Mouse (Mus musculus) B cell, adult 2 months (primary cell): Measurements from ENCODE around the gene Fam129a.

Experiments
- DNase-seq, 2 experiments: peaks; one replicate each; pipeline ENCODE4 v3.0.0; 2022

Fam129a gene

DNA sequence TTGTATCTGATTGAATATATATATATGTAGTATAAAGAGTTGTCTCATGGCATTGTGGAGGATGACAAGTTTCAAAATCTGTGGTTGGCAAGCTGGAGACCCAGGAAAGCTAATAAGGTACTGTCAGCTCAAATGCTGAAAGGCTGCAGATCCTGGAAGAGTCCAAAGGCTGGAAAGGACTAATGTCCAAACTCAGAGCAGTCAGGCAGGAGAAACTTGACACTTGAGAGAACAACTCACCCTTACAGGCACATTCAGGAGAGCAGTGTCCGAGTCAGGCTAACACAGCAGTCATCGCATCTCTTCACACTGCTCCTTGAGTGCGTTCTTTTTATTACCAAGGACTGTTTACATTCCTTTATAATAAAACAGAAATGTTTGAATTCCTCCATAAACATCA, 56.2 kb downstream of the Fam129a start:
- DNase-seq = no peak

DNA sequence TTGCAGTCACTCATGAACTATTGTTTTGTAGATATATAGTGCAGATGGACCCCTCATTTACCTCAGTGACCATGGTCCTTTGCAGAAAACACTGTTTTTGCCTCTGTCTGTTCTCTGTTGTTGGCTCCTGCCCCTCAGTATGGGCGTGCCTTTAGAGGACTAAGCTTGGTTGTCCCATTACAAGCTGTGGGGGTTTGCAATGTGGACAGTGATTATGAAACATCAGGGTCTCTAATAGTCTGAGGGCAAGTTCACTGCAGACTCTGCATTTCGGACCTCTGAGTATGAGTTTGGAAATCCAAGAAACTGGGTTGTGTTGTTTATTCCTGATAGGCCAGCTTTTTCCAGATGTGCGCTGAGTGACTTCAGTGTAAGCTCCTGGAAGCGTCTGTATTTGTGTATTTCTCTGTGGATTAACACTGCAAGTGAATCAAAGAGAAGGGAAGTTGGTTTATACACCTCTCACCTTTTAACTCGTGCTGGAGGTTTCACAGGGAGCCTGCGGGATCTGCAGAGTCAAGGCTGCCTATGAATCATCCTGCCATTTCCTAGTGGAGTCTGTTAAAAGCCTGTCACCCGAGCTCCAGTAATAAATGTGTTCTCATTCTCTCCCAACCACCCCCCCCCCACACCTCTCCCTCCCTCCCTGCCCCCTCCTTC, 58.7 kb downstream of the Fam129a start:
- no peak for DNase-seq

DNA sequence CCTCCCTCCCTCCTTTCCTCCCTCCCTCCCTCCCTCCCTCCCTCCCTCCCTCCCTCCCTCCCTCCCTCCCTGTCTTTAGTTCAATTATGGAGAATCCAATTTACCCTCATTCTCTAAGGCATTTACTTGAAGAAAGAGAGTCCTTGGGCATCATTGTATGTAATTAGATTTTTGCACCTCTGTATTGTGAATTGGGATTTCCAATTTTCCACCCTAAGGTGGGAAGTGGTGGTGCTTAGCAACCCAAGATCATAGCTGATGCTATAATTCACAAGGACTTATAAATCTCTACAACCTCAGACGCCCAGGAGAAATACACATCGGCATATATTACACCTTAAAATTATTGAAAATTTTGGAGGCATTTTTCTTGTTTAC, 59.3 kb downstream of the Fam129a start:
- no peak for DNase-seq

DNA sequence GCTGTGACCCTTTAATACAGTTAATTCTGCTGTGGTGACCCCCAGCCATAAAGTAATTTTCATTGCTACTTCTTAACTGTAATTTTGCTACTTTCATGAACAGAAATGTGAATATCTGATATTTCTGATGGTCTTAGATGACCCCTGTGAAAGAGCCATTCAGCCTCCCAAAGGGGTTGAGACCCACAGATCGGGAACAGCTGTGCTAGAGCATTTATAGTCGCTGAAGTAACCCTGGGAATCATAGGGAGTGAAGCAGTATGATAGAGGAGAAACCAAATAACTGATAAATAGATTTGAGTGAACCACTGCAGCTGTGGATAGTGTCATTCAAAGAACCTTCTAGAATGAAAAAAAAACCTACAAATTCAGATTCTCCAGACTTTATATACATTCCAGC, 60.1 kb downstream of the Fam129a start:
- DNase-seq = no peak

DNA sequence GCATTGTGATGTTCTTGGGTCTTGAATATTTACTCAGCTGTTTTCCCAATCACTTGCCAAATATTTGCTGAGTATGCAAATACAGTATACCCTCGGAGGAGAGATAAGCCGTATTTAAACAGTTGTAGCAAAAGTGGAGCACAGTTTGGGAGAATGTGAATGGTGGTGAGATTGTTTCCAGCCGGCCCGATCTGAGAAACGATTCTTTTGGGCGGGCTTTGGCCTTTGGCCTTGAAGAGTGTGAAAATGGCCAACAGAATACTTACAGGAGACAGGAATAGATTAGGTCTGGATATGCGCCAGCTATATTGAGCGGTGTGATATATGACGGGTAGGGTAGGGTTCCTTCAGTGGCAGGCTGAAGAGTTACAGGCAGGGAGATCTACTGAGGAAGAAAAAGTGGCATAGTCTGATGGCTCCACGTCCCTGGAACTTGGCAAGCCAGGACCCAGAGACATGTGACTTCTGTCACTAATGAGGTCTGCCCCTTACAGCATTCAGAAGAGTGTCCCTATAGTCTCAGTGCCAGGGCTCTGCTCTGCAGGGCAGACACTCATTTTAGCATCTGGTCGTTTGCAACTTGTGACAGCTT, 60.8 kb downstream of the Fam129a start:
- no peak for DNase-seq

DNA sequence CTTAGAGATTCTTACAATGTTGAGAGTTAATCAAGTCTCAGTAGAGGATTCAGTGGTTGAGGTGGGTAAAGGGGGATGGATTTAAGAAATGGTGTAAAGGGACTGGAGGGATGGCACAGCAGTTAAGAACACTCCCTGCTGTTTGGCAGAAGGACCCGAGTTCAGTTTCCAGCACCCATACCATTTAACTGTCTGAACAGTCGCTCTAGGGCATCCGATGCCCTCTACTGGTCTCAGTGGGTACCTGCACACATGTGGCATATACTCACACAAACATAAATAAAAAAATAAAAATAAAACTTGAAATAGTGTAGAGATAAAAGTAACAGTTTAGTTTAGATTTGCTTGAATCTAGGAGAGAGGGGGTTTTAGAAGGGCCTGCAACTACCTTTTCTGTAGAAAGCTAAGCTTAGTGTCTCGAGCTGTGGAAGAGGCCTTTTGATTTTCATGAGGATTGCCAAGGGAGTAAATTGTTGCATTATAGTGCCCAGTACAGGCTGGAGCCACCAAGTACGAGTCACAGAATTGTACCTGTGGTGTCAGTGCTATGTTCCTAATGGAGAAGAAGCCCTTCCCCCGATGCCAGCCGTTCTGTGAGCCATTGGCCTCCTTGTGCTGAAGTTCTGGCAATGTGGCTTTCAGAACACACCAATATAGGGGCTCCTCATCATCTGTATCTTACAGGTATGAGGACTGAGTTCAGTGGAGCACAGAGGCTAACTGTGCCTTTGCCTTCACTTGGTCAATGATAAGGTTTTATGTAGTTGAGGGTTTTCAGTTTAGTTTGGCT, 61.8 kb downstream of the Fam129a start:
- DNase-seq = no peak

DNA sequence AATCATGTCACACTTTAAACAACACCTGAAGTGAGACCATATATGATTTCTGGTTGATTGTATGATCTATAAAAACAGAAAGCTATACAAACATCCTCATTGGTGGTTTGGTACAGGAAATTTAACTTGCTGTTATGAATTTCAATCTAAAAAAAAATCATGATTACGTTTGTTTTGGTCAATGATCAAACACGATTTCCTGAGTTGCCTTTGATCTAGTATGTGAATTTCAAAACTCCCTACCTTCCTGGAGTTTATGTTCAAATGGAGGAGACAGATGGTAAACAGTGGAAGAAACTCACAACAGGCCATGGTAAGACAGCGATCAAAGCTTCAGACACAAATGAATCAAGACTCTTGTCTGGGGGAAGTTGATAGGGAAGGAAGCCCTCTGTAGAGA, 65.7 kb downstream of the Fam129a start:
- no peak for DNase-seq

DNA sequence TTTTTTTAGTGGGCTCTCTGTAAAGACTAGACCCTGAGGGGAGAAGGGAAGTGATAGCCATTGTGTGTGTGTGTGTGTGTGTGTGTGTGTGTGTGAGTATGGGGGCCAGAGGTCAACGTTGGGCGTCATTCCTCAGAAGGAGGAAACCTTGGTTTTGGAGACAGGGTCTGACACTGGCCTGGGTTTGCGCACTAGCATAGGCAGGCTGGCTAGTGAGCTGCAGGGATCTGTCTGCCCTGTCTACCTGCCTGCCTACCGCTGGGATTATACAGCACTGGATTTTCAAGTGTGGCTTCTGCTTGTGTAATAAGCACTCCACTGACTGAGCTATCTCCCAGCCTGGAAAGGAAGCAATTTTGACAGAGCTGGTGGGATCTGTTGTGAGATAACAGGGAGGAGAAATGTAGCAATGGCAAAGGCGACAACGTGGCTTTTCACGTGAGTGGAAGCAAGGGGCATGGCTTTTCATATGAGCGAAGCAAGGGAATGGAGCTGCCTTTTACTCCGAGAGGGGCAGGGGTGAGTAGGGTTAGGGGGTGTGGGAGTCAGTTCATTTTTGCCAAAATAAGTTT, 66.5 kb downstream of the Fam129a start:
- no peak for DNase-seq

DNA sequence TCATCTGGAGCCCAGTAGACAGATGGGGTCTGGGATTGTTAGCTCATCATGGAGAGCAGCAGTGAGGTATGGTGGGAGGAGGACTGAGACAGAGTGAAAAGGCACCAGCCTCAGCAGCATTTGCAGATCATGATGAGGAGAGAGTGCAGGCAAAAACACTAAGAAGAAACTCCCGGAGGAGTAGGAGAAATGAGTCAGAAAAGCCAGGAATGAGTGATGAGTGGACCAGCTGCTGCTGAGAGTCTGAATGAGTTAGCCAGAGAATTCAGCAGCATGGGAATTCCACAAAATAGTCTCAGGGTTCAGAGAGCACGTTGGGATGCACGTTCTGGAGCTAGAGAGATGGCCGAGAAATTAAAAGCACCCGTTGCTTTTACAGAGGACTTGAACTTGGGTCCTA, 67.4 kb downstream of the Fam129a start:
- DNase-seq = no peak

DNA sequence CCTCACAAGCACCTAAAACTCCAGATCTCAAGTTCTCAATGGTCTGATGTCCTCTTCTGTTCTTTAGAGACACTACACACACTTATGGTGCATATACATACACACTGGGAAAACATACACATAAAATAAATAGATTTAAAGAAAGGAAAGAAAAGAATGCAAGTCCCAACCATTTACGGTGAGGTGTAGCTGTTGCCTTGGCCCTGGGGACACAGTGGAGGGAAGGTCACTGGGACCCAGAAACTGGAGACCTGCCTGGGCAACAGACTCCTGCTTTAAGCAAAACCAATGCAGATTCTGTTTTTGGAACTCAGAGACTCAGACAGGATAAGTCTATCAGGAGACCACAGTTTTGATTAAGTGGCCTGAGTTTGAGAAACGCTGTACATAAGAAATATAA, 67.8 kb downstream of the Fam129a start:
- DNase-seq = no peak

DNA sequence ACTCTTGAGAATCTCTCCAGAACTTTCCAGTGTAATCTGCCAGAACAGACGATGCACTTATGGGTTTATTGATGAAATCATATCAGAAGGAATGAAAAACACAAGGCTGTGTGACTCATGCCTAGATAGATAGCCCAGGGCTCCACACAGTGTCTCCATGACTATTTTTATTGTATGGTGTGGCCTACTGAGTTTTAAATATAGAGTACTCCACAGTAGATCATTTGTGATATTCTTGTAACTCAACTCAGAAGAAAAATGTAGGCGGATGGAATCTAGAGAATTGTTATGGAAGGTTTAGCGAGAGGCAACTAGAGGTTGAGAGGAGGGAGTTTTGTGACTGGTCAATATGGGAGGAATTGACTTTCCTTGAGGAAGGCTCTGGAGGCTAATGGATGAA, 75.4 kb downstream of the Fam129a start:
- DNase-seq = no peak

DNA sequence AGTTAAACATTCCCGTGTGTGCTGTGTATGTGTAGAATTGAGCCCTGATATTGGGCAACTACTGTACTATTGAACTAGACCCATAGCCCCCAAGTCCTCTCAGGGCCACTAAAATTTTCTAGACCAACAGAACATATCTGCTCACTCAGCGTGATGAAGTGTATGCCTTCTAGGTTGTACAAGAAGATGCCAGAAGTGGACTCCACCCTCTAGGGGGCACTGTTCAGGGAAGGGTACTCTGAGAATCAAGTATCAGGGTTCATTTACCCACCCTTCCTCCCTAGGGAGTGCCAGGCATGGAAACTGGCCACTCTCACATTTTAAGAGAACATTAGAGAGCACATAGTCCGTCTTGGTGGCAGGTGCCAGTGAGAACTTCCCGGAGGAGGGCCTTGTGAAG, 77.1 kb downstream of the Fam129a start:
- DNase-seq = no peak

DNA sequence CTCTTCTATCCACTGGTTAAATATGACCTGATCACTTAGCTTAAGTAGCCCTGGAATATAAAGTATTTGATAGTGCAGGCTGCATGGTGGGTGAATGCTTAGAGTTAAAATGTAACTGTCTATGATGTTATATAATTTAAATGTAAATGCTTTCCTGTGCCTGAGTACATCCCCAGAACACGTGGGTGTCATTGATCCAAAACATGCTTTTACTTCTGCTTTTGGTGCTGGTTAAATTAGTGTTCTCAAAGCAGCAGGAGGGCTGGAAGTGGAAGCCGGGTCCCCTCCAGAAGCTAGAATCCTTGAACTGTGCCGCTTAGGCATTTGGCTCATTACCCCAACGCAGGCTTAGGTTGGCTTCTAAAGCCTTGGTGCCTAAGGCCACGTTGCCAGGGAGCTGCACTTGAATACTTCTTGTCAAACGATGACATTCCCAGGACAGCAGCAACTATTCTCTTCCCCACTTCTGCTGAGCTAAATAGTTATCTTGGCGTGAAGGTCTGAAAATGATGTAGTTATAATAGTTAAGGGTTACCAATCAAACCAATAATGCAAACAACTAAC, 86.1 kb downstream of the Fam129a start:
- DNase-seq = no peak

DNA sequence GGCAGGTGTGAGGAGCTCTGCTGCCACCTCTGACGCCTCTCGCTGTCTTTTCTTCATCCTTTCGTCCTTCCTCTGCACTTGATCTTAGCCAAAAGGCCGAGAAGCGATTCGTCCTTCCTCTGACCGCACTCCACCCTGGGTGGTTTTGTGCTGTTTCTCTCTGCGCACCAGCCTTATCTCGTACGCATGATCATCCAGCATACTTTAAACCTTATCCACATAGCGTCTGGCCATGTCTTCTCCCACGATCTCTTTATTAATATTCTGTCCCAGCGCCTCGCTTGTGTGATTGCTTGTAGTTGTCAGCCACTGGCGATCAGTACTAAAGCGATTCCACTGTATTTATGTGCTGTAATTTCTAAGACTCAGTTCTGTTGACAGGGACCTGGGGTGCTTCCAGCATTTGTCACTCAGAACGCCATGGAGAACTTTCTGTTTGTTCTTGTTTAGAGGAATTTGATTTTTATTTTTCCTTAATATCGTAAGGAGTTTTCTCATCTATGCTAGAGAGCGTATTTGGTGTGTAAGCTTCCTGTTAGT, 87.4 kb downstream of the Fam129a start:
- DNase-seq = no peak

DNA sequence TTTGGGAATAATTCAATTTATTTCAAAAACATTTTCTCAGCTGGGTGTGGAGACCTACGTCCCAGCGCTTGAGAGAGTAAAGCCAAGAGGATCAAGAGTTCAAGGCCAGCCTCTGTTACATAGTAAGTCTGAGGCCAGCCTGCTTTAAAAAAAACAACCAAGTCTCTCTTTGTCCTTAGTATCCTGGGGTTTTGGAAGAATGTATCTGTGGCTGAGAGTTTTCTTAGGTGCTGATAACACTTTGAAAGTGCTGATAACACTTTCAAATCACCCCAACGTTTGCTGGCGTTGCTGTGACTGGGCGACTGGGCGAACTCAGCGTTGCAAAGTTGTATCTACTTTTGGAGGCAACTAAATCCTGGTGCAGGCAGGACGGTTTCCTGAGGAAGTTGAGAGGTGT, 88.7 kb downstream of the Fam129a start:
- DNase-seq = no peak

DNA sequence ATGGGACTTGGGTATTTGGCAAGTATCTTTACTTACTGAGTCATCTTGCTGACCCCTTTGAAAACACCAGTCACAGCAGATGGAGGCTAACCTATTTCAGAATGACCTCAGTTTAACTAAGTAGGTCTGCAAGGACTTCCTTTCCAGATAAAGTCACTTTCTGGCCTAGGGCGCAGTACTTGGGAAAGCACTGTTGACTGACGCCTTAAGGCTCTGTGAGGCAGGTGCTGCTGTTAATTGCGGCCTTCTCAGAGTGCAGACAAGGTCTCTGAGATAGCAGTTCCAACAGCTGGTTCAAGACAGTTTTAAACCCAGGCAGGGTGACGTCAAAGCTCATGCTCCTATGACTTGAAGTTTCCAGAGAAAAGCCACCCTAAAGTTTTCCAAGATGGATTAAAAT, 89.3 kb downstream of the Fam129a start:
- no peak for DNase-seq

DNA sequence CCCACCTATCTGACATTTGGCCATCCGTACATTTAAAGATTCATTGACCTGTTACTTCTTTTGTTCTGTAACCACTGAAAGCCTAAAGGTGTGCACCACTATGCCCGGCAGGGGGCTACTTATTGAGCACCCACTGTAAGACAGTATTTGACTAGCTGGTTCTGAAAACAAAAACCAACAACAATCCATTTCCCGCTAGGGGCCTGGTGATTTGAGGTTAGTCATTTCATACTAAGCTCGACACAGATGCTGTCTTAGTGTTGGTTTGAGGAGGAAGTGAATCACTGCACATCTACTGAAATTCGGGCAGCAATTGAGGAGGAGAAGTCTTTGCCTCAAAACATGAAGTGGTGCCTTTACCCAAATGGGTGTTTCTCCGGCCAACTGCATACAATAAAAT, 89.9 kb downstream of the Fam129a start:
- no peak for DNase-seq

DNA sequence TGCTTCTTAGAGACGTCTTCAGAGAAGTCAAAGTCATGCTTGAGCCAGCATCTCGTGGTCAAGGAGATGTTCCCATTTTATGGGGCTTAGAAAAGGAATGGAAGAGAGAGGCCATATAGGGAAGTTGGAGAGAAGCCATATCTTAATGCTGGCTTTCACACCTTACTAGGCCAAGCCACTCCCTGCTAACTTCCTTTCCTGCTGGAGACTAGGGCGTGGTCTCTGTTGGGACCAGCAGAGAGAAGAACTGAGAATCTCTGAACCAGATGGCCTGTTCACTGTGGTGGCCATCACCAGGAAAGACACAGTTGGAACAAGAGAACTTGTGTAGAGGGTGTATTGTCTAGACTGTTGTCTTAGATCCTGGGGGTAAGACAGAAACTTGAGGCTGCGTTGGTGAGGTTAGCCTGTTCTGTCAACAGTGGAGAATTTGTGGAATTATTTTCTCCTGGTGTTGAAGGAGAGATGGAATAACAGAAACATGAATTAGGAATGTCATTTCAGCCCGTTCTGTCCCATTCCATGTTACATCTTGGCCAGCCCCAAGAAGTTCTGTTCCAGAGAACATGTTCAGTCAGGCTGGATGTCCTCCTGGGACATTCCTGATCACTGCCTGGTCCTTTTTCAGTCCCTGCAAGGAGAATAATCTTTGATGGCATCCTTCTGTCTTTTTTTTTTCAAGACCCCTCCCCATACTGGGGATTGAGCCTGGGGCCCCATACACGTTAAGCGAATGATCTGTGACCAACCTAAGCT, 90.9 kb downstream of the Fam129a start:
- no peak for DNase-seq

DNA sequence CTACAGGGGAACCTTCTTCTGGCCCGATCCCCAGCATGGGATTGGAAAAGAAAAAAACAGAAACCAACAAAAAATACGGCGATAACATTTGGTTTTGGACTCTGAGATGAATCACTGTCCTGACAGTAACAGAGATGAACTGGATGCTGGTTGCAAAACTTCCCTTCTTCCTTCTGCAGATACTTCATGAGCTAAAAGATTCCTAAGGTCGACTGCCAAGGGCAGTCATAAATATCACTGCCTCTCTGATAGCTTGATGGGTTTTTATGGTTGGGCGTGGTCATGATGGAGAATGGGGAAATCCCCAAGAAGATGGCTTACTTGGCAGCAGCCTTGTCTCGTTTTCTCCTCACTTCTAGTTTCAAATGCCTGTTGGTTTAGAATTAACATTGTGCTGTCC, 92.0 kb downstream of the Fam129a start:
- DNase-seq = no peak

DNA sequence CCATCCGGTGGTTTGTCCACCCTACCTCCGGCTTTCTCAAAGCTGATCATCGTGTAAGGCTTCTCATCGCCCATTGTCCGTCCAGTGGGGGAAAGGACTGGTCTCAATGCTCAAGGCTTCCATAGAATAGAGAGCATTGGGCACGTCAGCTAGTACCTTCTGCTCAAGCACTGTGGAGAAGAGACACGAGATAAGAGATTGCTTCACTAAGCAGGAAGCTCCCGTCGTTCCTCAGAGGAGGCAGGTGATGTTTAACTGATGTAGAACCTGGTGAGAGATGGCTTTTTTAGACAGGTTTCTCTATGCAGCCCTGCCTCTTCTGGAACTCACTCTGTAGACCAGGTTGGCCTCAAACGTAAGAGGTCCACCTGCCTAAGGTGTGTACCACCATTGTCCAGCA, 93.4 kb downstream of the Fam129a start:
- DNase-seq = no peak

DNA sequence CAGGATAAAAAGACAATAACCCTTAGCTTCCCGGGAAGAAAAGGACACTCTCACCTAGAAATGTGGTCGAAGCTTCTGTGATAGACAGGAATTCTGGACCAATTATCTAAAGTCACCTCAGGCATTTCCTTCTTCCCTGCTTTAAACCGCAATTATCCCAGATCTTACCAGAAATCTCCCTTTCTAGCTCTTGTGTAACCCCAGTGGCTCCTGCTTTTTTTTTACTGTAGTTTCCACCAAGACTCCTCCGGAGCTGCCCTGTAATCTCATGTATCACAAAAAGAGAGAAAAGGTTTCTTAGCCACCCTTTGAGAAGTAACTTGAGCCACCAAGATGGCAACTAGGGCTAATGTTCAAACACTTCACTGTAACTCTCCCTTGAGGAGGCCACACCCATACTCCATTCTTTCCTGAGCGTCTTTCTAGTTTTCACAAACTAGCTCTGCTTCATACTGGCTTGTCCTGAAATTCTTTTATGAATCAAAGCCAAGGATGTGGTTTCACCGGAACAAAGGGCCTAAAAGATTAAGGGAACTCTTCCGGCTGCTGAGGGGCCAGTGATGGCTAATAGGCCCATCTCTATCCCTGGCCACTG, 93.9 kb downstream of the Fam129a start:
- no peak for DNase-seq

DNA sequence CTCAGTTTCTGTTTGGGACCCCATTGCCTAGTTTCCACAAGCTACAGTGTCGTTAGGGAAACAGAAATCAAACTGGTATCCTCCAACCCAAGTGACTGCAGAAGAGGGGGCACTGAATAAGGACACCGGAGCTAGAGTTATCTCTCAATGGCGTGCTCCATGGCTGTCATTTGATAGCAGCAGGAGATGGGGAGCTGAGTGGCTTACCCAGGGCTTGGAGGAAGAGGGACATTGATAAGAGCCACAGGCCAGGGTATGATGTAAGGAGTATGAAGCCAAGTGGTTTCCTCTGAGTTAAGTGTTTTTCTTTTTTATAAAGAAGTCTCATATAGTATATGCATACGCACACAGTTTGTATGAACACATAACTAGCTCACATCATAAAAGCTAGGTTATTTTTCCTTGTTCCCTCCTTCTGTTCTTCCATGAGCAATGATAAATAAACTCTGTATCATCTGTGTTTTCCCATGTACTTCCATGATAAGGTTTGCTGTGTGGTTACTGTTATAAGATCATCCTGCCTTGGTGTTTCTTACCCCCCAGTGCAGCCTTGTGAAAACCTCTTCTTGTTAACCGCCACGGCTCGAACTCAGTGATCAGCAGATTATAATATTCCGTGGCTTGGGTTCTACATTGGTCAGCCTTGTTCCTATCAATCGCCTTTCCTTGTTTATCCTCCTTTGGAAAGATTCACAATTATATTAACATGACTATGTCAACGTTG, 96.5 kb downstream of the Fam129a start:
- DNase-seq = no peak
